Mouse (Mus musculus) liver, adult (tissue): Measurements from ENCODE around the gene Gm43518.

Experiments
- GATA4 ChIP-seq: IDR thresholded peaks from 2 replicates; pipeline ENCODE4 v1.6.1; 2014; ENCODE audit warnings: mild to moderate bottlenecking, low read length; ENCODE audit not compliant: insufficient replicate concordance

Gene Gm43518

GRCm38 (mm10) chr5:123927118-123927517 lies at the start of gene Gm43518:
TSS of gene Gm43518 (plus strand) at chr5:123927418.
- no peak for TF ChIP-seq GATA4

- no peak for TF ChIP-seq GATA4
Measured at GRCm38 (mm10) chr5:123878056-123878455, 49.2 kb upstream of the Gm43518 start.

GRCm38 (mm10) chr5:123879928-123880327 lies 47.3 kb upstream of the Gm43518 start, which contains the start of gene Hcar1:
TSS of gene Hcar1 (minus strand) at chr5:123880020.
- TF ChIP-seq GATA4 = no peak

- no peak for TF ChIP-seq GATA4
Measured at GRCm38 (mm10) chr5:123880778-123881177, 46.4 kb upstream of the Gm43518 start.

GRCm38 (mm10) chr5:123883891-123884290 lies 43.3 kb upstream of the Gm43518 start:
- TF ChIP-seq GATA4 = no peak

GRCm38 (mm10) chr5:123884332-123884731 lies 42.9 kb upstream of the Gm43518 start:
- no peak for TF ChIP-seq GATA4

GRCm38 (mm10) chr5:123886365-123886764 lies 40.9 kb upstream of the Gm43518 start:
- TF ChIP-seq GATA4 = no peak

- TF ChIP-seq GATA4 = no peak
Measured at GRCm38 (mm10) chr5:123890312-123890711, 36.9 kb upstream of the Gm43518 start.

- TF ChIP-seq GATA4 = no peak
Measured at GRCm38 (mm10) chr5:123890987-123891386, 36.2 kb upstream of the Gm43518 start.

- no peak for TF ChIP-seq GATA4
Measured at GRCm38 (mm10) chr5:123891669-123892068, 35.5 kb upstream of the Gm43518 start.

- no peak for TF ChIP-seq GATA4
Measured at GRCm38 (mm10) chr5:123893520-123893919, 33.7 kb upstream of the Gm43518 start.

- no peak for TF ChIP-seq GATA4
Measured at GRCm38 (mm10) chr5:123896395-123896794, 30.8 kb upstream of the Gm43518 start.

- TF ChIP-seq GATA4 = no peak
Measured at GRCm38 (mm10) chr5:123897352-123897751, 29.9 kb upstream of the Gm43518 start.

GRCm38 (mm10) chr5:123904059-123904672 lies 23.1 kb upstream of the Gm43518 start:
- TF ChIP-seq GATA4 = no peak

- TF ChIP-seq GATA4 = no peak
Measured at GRCm38 (mm10) chr5:123906146-123906975, 20.9 kb upstream of the Gm43518 start.

- peak; percentile 66; the same call in 1 of the 2 replicates for TF ChIP-seq GATA4
Measured at GRCm38 (mm10) chr5:123906976-123907630, 20.1 kb upstream of the Gm43518 start, which contains the start of gene Denr. TSS of gene Denr (plus strand) at chr5:123907175.
